Mouse (Mus musculus) ES-Bruce4 (cell line): ENCODE data around the gene Atxn2l. TPM values are rescaled to one million over a fixed set of nuclear protein-coding genes. Genes with fewer than 3 reads are reported as not detected.

ENCODE experiments used
- H3K27ac ChIP-seq: 2 replicates; pipeline ENCODE4 v1.5.1; 2012; ENCODE audit warnings: low read length, inconsistent platforms; ENCODE audit not compliant: insufficient read depth
- H3K27me3 ChIP-seq: 2 replicates; pipeline ENCODE4 v1.6.1; 2012; ENCODE audit warnings: mild to moderate bottlenecking, low read length, inconsistent platforms; ENCODE audit not compliant: control insufficient read depth, poor library complexity, insufficient read depth, severe bottlenecking
- H3K36me3 ChIP-seq: 2 replicates; pipeline ENCODE4 v1.6.1; 2012; ENCODE audit warnings: inconsistent platforms, mild to moderate bottlenecking, low read length, moderate library complexity; ENCODE audit not compliant: control insufficient read depth, poor library complexity, insufficient read depth, severe bottlenecking
- H3K4me1 ChIP-seq: one replicate; pipeline ENCODE4 v1.8.1; 2011; ENCODE audit warnings: low read length; ENCODE audit not compliant: control insufficient read depth, insufficient read depth
- H3K4me3 ChIP-seq: 2 replicates; pipeline ENCODE4 v1.5.1; 2011; ENCODE audit warnings: low read depth, mild to moderate bottlenecking, low read length
- H3K9ac ChIP-seq: 2 replicates; pipeline ENCODE4 v1.6.1; 2012; ENCODE audit warnings: low read depth, mild to moderate bottlenecking, inconsistent platforms; ENCODE audit not compliant: poor library complexity, severe bottlenecking
- H3K9me3 ChIP-seq: replicated peaks from 2 replicates; pipeline ENCODE4 v1.6.1; 2012; ENCODE audit warnings: mild to moderate bottlenecking, low read length, inconsistent platforms; ENCODE audit not compliant: control insufficient read depth, poor library complexity, insufficient read depth, severe bottlenecking
- CTCF ChIP-seq: IDR thresholded peaks from one replicate; pipeline ENCODE4 v1.8.1; 2011; ENCODE audit warnings: low read depth, low read length
- EP300 ChIP-seq: IDR thresholded peaks from 2 replicates; pipeline ENCODE4 v1.6.1; 2011; ENCODE audit warnings: low read depth, low read length; ENCODE audit not compliant: insufficient read depth
- POLR2A ChIP-seq: IDR thresholded peaks from one replicate; pipeline ENCODE4 v1.8.1; 2011; ENCODE audit warnings: low read length; ENCODE audit not compliant: insufficient read depth
- polyA plus RNA-seq: library from polyadenylated mRNA; stranded (reverse); fragments of >200 nt; gene quantifications from 2 replicates; pipeline ENCODE4 v1.2.4, GENCODE M21; 2011; ENCODE audit warnings: low read depth; ENCODE audit not compliant: missing spikeins, insufficient read depth, insufficient read length

Gene Atxn2l
- polyA plus RNA-seq, 1 experiment, result 160 TPM

GRCm38 (mm10) chr7:126533434-126533833, 30.2 kb upstream of the Atxn2l start:
- Histone ChIP-seq H3K9ac (no peak overlapping the region), H3K9me3 (no peaks in the 10 kb centered on the region)
- TF ChIP-seq EP300, result no peak
- TF ChIP-seq POLR2A, result no peak
- no peak for TF ChIP-seq CTCF

GRCm38 (mm10) chr7:126528166-126528577, 24.9 kb upstream of the Atxn2l start:
- H3K9me3 ChIP-seq, result no peaks in the 10 kb centered on the region
- H3K27me3 ChIP-seq, result no peaks in the 10 kb centered on the region
- H3K27ac ChIP-seq, result no peak overlapping the region
- no peaks in the 10 kb centered on the region for H3K36me3 ChIP-seq
- no peak for TF ChIP-seq EP300
- TF ChIP-seq POLR2A, result no peak
- TF ChIP-seq CTCF, result peak; percentile 16
- H3K4me3 ChIP-seq, result no peak overlapping the region
- H3K4me1 ChIP-seq, result no peaks in the 10 kb centered on the region
- H3K9ac ChIP-seq, result no peak overlapping the region

More at GRCm38 (mm10) chr7:126533434-126533833, 30.2 kb upstream of the Atxn2l start:
- H3K36me3 ChIP-seq, result no peaks in the 10 kb centered on the region
- no peak overlapping the region for H3K4me3 ChIP-seq
- H3K4me1 ChIP-seq, result no peaks in the 10 kb centered on the region
- peaks cover 2% of the 10 kb centered on the region; the same call in 1 of the 2 replicates for H3K27me3 ChIP-seq
- H3K27ac ChIP-seq, result 0 out of 2 replicates have a peak overlapping the region, but pooled peaks have one; percentile 2

- Histone ChIP-seq H3K9ac (no peak overlapping the region), H3K4me3 (no peak overlapping the region), H3K9me3 (no peaks in the 10 kb centered on the region), H3K27ac (no peak overlapping the region), H3K27me3 (no peaks in the 10 kb centered on the region), H3K4me1 (peaks cover 5% of the 10 kb centered on the region), H3K36me3 (no peaks in the 10 kb centered on the region)
- TF ChIP-seq POLR2A, result no peak
- no peak for TF ChIP-seq EP300
- TF ChIP-seq CTCF, result no peak
Measured at GRCm38 (mm10) chr7:126523316-126523715, 20.1 kb upstream of the Atxn2l start.

- Histone ChIP-seq H3K27me3 (no peaks in the 10 kb centered on the region), H3K36me3 (no peaks in the 10 kb centered on the region), H3K4me1 (peaks cover 8% of the 10 kb centered on the region), H3K4me3 (no peak overlapping the region), H3K9ac (no peak overlapping the region), H3K27ac (no peak overlapping the region), H3K9me3 (no peaks in the 10 kb centered on the region)
- no peak for TF ChIP-seq CTCF
- no peak for TF ChIP-seq POLR2A
- TF ChIP-seq EP300, result no peak
Measured at GRCm38 (mm10) chr7:126519513-126519912, 16.3 kb upstream of the Atxn2l start.

- TF ChIP-seq POLR2A (no peak), CTCF (no peak), EP300 (no peak)
- Histone ChIP-seq H3K4me1 (peaks cover 8% of the 10 kb centered on the region), H3K36me3 (no peaks in the 10 kb centered on the region), H3K27ac (no peak overlapping the region), H3K9ac (no peak overlapping the region), H3K4me3 (no peak overlapping the region), H3K9me3 (no peaks in the 10 kb centered on the region), H3K27me3 (no peaks in the 10 kb centered on the region)
Measured at GRCm38 (mm10) chr7:126518261-126518941, 15.2 kb upstream of the Atxn2l start.

GRCm38 (mm10) chr7:126511287-126511686, 8.1 kb upstream of the Atxn2l start:
- no peak overlapping the region for H3K9ac ChIP-seq
- H3K4me3 ChIP-seq, result no peak overlapping the region
- H3K36me3 ChIP-seq, result no peaks in the 10 kb centered on the region
- H3K27me3 ChIP-seq, result no peaks in the 10 kb centered on the region
- no peak overlapping the region for H3K27ac ChIP-seq
- H3K4me1 ChIP-seq, result no peaks in the 10 kb centered on the region
- TF ChIP-seq CTCF, result no peak
- no peak for TF ChIP-seq EP300
- TF ChIP-seq POLR2A, result no peak
- H3K9me3 ChIP-seq, result no peaks in the 10 kb centered on the region
